Mouse (Mus musculus) kidney, adult 18-20 months (tissue): ENCODE results near the gene Tbc1d22a.

Source experiments
- DNase-seq: peaks from one replicate; pipeline ENCODE4 v3.0.0; 2021

Tbc1d22a gene

GRCm38 (mm10) chr15:86415951-86416350, 201.7 kb downstream of the Tbc1d22a start:
- no peak for DNase-seq

- no peak for DNase-seq
These were observed 204.2 kb downstream of the Tbc1d22a start for GRCm38 (mm10) chr15:86418436-86418835.

DNA sequence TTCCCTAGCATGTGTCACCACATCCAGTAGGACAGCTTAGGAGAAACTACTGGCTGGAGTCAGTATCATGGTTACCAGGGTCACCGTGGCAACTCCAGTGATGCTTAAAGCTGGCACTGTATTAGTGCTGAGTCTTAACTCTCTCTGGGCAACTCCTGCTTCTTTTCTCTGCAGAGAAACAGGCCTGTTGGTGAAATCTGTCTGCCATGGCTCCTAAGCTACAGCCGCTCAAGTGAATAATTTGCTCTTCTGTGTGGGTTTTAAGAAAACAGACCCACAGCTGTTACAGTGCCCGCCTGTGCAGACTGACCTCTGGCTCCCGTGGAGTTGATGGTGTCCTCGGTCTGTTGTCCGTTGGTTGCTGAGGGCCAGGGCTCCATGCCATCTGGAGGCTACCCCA, 205.4 kb downstream of the Tbc1d22a start:
- no peak for DNase-seq

DNA sequence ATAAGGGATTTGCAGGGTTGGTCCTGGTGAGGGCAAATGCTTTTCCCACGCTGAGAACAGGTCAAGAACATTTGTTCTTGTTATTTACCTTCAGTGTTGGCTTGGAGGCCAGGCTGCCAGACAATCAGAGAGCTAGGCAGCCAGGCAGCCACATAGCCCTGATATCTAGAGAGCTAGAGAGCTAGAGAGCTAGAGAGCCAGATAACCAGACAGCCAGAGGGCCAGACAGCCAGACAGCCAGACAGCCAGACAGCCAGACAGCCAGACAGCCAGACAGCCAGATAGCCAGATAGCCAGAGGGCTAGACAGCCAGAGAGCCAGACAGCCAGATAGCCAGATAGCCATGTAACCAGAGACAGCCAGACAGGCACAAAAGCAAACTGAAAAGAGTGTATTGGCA, 208.6 kb downstream of the Tbc1d22a start:
- DNase-seq: no peak

DNA sequence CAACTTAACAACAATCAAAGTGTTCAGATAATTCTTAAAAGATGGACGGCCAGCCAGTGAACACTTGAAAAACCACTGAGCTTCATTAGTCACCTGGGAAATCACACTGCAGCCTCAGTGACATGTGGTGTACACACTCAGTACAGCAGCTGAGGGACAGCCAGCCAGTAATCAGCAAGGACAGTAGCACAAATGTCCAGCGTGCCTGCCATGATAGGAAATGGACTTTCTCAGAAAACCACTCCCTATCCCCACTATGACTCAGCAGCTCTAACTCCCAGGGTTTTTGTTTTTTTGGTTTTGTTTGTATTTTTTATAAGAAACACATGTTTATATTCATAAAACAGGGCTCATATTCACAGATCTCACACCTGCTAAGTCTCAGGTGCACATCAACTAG, 209.6 kb downstream of the Tbc1d22a start:
- no peak for DNase-seq

DNA sequence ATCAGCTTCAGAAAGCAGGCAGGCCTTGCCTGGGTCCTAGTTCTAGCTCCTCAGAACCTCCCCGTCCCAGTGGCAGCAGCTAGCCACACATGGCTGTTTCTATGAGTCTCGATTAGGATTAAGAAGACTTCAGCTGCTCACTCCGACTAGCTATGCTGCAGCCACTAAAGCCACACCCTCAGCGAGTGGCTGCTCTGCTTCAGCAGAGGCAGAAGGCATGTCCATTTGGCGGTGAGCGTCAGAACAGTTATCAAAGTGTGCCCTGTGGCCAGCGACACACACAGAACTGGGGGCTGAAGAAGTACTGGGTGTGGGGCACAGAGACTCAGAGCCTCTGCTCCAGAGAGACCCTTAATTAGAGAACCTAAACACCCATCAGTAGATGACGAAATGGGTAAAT, 210.7 kb downstream of the Tbc1d22a start:
- no peak for DNase-seq

DNA sequence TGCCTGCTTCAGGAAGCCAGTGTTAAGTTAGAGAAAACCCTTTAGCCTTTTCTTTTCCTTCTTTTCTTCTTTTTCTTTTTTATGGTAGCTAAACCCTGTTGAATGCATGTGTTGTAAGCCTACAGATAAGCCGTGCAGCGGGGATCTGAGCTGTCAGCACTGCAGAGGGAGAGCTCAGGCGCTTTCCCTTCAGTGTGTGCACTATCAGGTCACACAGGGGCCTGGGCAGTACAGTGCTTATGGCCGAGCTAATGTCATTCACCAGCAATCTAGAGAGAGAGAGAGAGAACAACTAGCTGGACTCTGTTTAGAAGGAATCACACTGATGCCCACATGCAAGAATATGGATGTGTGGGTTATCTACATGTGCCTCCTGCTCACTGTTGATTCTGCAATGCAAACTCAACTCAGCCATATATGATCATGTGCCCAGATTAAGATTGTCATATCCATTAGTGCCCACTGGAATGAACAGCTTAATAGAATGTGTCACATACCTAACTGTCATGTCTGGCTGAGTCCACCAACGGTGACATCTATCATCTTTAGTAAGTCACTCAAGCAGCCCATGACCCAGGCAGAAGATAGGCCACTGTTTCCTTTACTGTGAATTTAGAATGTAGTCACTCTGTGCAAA, 212.2 kb downstream of the Tbc1d22a start:
- no peak for DNase-seq

- no peak for DNase-seq
These were observed 213.2 kb downstream of the Tbc1d22a start for GRCm38 (mm10) chr15:86427439-86427838.

GRCm38 (mm10) chr15:86428496-86428895, 214.2 kb downstream of the Tbc1d22a start:
- no peak for DNase-seq

GRCm38 (mm10) chr15:86429766-86430335, 215.6 kb downstream of the Tbc1d22a start:
- DNase-seq: no peak

GRCm38 (mm10) chr15:86431539-86432080, 217.4 kb downstream of the Tbc1d22a start:
- no peak for DNase-seq

- DNase-seq: no peak
These were observed 218.5 kb downstream of the Tbc1d22a start for GRCm38 (mm10) chr15:86432791-86433190.

GRCm38 (mm10) chr15:86433378-86433777, 219.1 kb downstream of the Tbc1d22a start:
- peak; percentile 8 for DNase-seq

DNA sequence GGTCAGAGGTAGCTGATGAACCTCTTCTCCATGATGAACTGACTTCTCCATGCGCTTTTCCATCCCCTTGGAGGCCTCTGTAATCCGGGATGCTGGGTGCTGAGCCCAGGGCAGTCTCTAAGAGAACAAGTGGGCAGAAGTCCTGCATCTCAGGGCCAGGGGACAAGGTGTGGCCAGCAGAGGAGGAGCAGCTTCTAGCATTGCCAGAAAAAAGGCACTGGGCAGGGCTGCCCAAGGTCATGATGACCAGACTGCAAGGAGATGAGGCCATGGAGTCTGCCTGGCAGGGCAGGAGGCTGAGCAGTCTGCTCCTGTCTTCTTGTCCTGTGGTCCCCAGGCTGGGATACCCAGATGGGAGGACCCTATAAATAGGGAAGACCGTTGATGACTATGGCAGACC, 220.0 kb downstream of the Tbc1d22a start:
- no peak for DNase-seq

- DNase-seq: no peak
These were observed 223.1 kb downstream of the Tbc1d22a start for GRCm38 (mm10) chr15:86437346-86437745.

- DNase-seq: no peak
These were observed 224.9 kb downstream of the Tbc1d22a start for GRCm38 (mm10) chr15:86439015-86439796.

GRCm38 (mm10) chr15:86444271-86444670, 230.0 kb downstream of the Tbc1d22a start:
- DNase-seq: no peak

- no peak for DNase-seq
These were observed 231.8 kb downstream of the Tbc1d22a start for GRCm38 (mm10) chr15:86446064-86446463.

- no peak for DNase-seq
These were observed 233.0 kb downstream of the Tbc1d22a start for GRCm38 (mm10) chr15:86447251-86447650.

DNA sequence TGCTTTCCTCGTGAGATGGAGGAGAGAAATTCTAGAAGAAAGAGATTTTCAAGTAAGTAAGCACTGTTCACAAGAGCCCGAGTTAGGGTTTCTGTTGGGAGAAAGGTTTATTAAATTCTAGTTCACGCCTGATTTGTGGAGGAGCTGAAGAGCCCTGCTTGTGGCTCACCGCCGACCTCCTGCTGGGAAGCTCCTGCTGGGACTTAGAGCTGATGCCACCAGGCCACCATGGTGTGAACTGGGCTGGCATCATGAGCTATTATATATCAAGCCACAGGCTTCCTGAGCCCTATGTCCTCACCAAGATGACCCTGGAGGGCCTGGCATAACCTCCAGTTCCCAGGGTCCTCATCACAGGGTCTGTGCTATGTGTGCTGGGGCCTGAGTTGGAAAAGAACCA, 235.0 kb downstream of the Tbc1d22a start:
- no peak for DNase-seq

DNA sequence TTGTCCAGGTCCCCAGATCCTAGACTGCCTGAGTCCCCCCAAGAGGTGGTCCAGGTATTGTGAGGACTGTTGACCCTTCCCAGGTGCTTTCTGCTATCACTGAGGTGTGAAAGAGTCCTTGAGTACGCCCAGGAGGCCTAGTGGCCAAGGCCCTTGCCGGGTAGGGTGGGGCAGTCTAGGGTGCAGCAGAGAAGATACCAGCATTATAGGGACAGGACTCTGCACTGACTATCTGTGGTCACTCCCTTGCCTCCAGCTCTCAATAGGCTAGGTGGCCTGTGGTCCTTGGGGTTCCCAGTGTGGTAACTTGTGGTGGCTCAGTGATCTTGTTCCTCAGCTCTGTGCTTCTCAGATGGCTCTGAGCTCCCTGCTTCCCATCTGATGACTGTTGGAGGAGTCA, 235.5 kb downstream of the Tbc1d22a start:
- no peak for DNase-seq

- DNase-seq: no peak
These were observed 245.2 kb downstream of the Tbc1d22a start for GRCm38 (mm10) chr15:86459413-86459812.

DNA sequence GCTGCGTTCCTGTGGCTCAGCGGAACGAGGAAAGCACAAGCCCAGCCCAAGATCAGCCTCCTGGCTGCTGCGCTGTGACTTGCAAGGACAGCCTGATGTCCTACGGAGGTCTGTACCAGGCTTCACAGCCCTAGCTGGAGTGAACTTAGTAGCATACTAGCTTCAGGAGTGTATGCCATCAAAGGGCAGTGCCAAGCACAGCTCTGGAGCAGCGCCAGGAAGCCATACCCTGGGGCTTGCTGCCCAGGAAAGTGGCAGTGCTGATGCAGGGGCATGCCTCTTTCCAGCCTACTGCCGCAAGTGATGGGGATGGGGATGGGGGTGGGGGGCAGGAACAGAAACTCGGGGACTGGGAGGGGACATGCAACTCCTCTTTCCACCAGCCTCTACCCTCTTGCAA, 248.4 kb downstream of the Tbc1d22a start:
- DNase-seq: no peak

GRCm38 (mm10) chr15:86468082-86468481, 253.8 kb downstream of the Tbc1d22a start:
- DNase-seq: no peak
